Mouse (Mus musculus) C2C12 (cell line): ENCODE results near the gene Pkdcc.

Experiments
- CEBPB ChIP-seq: IDR thresholded peaks from one replicate; pipeline ENCODE4 v1.6.1; 2011; ENCODE audit warnings: low read depth, mild to moderate bottlenecking, control low read depth, moderate library complexity
- CTCF ChIP-seq: IDR thresholded peaks from one replicate; pipeline ENCODE4 v1.5.1; 2011; ENCODE audit not compliant: control insufficient read depth, insufficient read depth, insufficient read length
- FOSL1 ChIP-seq: IDR thresholded peaks from one replicate; pipeline ENCODE4 v1.8.0; 2011; ENCODE audit warnings: mild to moderate bottlenecking, low read length; ENCODE audit not compliant: poor library complexity, insufficient read depth, severe bottlenecking
- MAX ChIP-seq: IDR thresholded peaks from one replicate; pipeline ENCODE4 v1.6.1; 2011; ENCODE audit warnings: mild to moderate bottlenecking, control low read depth
- MYOD1 ChIP-seq: IDR thresholded peaks from one replicate; pipeline ENCODE4 v1.6.1; 2011; ENCODE audit warnings: low read depth; ENCODE audit not compliant: control insufficient read depth, insufficient read length
- MYOG ChIP-seq: IDR thresholded peaks from one replicate; pipeline ENCODE4 v1.6.1; 2011; ENCODE audit not compliant: control insufficient read depth, insufficient read length; ENCODE audit errors: extremely low read depth
- USF1 ChIP-seq: IDR thresholded peaks from one replicate; pipeline ENCODE4 v1.6.1; 2011; ENCODE audit warnings: low read depth, mild to moderate bottlenecking, control low read depth, moderate library complexity

GRCm38 (mm10) chr17:83250903-83251526 lies 35.9 kb downstream of the Pkdcc start:
- TF ChIP-seq CTCF (no peak), MYOD1 (no peak), MAX (no peak), CEBPB (no peak), USF1 (no peak), FOSL1 (no peak), MYOG (no peak)
